Mouse (Mus musculus): ENCODE data around the gene Nr1i2. TPM values are rescaled to one million over a fixed set of nuclear protein-coding genes. Genes with fewer than 3 reads are reported as not detected.
"Not testable (repeated sequence)": the region's sequence is repeated elsewhere in the genome, so short reads cannot be mapped to it uniquely, and the experiment has no call there.

Gene Nr1i2
- polyA plus RNA-seq, 1 experiment: 0.22 TPM

DNA sequence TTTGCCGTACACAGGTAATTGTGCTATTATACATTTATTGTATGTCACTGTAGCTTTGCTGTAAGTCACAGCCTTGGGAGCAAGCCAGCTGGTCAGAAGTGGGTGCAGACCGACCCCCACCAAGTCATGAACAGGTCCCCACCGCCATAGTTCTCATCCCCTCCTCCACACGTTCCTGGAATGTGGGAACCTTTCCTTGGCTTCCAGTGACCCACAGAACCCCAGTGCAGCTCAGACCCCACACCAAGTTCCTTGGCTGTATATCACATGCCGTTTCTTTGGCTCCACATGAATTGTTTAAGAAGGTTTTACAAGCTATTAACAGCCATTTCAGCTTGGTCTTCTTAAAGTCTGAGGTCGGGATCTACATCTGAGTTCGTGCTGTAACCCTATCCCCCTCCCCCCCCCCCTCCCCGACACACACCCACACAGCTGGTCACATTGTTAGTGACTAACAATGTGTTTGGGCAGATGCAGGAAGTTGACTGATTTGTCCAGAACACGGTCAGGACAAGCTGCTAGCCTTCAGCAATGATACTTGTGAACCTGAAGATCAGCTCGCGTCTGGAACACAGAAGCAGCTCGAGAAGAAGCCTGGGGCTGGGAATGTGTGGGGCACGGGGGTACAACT, 46.2 kb downstream of the Nr1i2 start:
- TF ChIP-seq POLR2A (IDR thresholded peaks at IDR 0.05; ENCODE audit: control insufficient read depth, low read depth, low read length): no peak
- TF ChIP-seq CTCF (IDR thresholded peaks at IDR 0.05; ENCODE audit: control insufficient read depth, insufficient read depth, insufficient replicate concordance, low read depth, low read length): no peak
- Histone ChIP-seq H3K27me3 (ENCODE audit: control insufficient read depth, insufficient read depth, low read length) (no peaks in the 10 kb centered on the region), H3K36me3 (ENCODE audit: control insufficient read depth, insufficient read depth, low read length) (no peaks in the 10 kb centered on the region), H3K27ac (ENCODE audit: control insufficient read depth, insufficient read depth, low read depth, low read length) (no peak overlapping the region), H3K4me3 (ENCODE audit: control insufficient read depth, low read depth, low read length) (no peak overlapping the region), H3K4me1 (ENCODE audit: control insufficient read depth, insufficient read depth, low read length) (no peaks in the 10 kb centered on the region; the same call in 1 of the 2 replicates)

DNA sequence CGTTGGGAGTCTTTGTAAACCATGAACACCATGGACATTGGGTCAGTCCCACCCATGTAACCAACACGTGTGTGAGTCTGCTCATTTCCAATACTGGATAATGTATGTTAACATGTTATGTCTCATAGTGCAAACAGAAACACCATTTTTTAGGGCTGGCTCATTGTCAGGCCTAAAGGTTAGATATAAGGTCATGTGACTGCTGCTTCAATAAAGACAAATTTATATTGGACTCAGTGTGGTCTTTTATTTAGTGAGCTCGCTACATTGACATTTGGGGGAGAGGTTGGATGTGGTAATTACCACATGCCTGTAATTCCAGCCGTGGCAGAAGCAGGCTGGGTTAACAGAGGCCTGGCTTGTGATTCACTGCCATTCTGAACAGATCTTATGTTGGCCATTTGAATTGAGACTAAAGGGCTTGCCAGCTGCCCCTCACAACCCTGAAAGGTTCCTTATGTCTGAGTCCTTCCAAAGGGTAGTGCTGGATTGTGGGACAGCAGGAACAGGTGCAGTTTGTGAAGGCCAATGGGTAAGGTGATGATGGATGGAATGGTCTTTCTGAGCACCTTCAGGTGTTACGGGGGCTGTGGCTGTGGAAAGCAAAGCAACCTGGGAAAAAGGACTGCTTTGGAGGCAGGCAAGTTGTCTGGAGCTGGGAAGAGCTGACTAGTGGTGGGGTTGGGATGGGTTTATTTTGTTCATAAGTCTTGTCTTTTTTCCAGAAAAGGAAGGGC, 48.6 kb downstream of the Nr1i2 start:
- TF ChIP-seq POLR2A (IDR thresholded peaks at IDR 0.05; ENCODE audit: control insufficient read depth, low read depth, low read length) (no peak), CTCF (IDR thresholded peaks at IDR 0.05; ENCODE audit: control insufficient read depth, insufficient read depth, insufficient replicate concordance, low read depth, low read length) (no peak)
- no peak overlapping the region for H3K27ac ChIP-seq (ENCODE audit: control insufficient read depth, insufficient read depth, low read depth, low read length)
- no peaks in the 10 kb centered on the region for H3K36me3 ChIP-seq (ENCODE audit: control insufficient read depth, insufficient read depth, low read length)
- H3K27me3 ChIP-seq (ENCODE audit: control insufficient read depth, insufficient read depth, low read length): no peaks in the 10 kb centered on the region
- H3K4me1 ChIP-seq (ENCODE audit: control insufficient read depth, insufficient read depth, low read length): no peaks in the 10 kb centered on the region; the same call in 1 of the 2 replicates
- no peak overlapping the region for H3K4me3 ChIP-seq (ENCODE audit: control insufficient read depth, low read depth, low read length)

DNA sequence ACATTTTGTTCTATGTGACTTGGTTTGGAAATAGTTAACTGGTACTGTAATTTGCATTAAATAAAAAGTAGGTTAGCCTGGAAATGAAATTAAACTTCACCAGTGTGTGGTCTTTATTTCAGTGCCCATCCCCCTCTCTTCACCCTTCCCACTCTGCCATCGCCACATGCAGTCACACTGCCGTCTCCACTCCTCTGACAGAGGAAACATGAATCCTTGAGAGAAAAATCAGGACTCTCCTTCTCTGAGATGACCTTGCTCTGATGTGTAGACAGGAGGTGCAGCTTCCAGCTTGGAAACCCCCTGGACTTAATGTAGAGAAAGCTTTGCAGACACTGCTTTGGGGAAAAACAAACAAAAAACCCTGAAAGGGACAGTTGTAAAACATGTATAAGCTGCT, 49.2 kb downstream of the Nr1i2 start:
- no peak overlapping the region for H3K4me3 ChIP-seq (ENCODE audit: control insufficient read depth, low read depth, low read length)
- no peaks in the 10 kb centered on the region for H3K36me3 ChIP-seq (ENCODE audit: control insufficient read depth, insufficient read depth, low read length)
- H3K4me1 ChIP-seq (ENCODE audit: control insufficient read depth, insufficient read depth, low read length): no peaks in the 10 kb centered on the region; the same call in 1 of the 2 replicates
- no peaks in the 10 kb centered on the region for H3K27me3 ChIP-seq (ENCODE audit: control insufficient read depth, insufficient read depth, low read length)
- no peak for TF ChIP-seq CTCF (IDR thresholded peaks at IDR 0.05; ENCODE audit: control insufficient read depth, insufficient read depth, insufficient replicate concordance, low read depth, low read length)
- no peak for TF ChIP-seq POLR2A (IDR thresholded peaks at IDR 0.05; ENCODE audit: control insufficient read depth, low read depth, low read length)
- H3K27ac ChIP-seq (ENCODE audit: control insufficient read depth, insufficient read depth, low read depth, low read length): no peak overlapping the region

DNA sequence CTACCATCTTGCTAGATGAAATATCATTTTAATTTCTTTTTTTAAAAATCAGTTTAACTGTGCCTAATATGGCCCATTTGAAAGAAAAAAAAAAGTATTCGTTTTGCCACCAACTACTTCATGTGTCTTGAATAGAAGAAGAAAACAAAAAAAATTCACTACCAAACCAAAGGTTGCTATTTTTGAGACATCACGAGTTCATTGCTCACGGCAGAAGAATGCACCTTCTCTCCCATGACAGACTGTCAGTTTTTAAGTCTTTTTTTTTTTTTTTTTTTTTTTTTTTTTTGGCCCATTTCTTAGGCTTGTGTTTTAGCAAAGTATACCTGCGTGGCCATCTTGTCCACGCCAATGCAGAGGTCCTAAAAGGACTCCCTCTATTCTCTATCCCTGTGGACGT, 50.5 kb downstream of the Nr1i2 start:
- TF ChIP-seq CTCF (IDR thresholded peaks at IDR 0.05; ENCODE audit: control insufficient read depth, insufficient read depth, insufficient replicate concordance, low read depth, low read length) (no peak), POLR2A (IDR thresholded peaks at IDR 0.05; ENCODE audit: control insufficient read depth, low read depth, low read length) (no peak)

DNA sequence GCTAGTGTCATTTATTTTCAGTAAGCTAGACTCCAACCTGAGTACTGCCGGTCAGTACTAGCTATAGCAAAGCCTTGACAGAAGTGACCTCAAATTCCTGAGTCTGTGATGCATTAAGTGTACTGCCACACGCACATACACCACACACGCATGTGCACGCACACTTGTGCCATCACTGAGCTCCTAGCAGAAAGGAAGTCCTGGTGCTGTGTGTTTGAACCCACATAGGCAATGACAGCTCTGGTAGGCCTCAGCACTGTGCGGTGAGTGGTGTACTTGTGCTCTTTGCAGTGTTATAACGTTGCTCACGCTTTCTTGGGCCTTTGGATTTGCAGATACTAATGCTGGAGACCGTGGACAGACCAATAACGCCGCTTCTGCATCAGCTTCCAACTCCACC, 54.5 kb downstream of the Nr1i2 start:
- Histone ChIP-seq H3K4me1 (ENCODE audit: control insufficient read depth, insufficient read depth, low read length) (no peaks in the 10 kb centered on the region), H3K36me3 (ENCODE audit: control insufficient read depth, insufficient read depth, low read length) (no peaks in the 10 kb centered on the region), H3K27ac (ENCODE audit: control insufficient read depth, insufficient read depth, low read depth, low read length) (no peak overlapping the region), H3K27me3 (ENCODE audit: control insufficient read depth, insufficient read depth, low read length) (no peaks in the 10 kb centered on the region), H3K4me3 (ENCODE audit: control insufficient read depth, low read depth, low read length) (no peak overlapping the region)
- TF ChIP-seq CTCF (IDR thresholded peaks at IDR 0.05; ENCODE audit: control insufficient read depth, insufficient read depth, insufficient replicate concordance, low read depth, low read length): no peak

More for the DNA sequence above, 50.5 kb downstream of the Nr1i2 start:
- Histone ChIP-seq H3K36me3 (ENCODE audit: control insufficient read depth, insufficient read depth, low read length) (no peaks in the 10 kb centered on the region), H3K4me1 (ENCODE audit: control insufficient read depth, insufficient read depth, low read length) (no peaks in the 10 kb centered on the region; the same call in 1 of the 2 replicates), H3K27me3 (ENCODE audit: control insufficient read depth, insufficient read depth, low read length) (no peaks in the 10 kb centered on the region), H3K27ac (ENCODE audit: control insufficient read depth, insufficient read depth, low read depth, low read length) (no peak overlapping the region), H3K4me3 (ENCODE audit: control insufficient read depth, low read depth, low read length) (no peak overlapping the region)

- Histone ChIP-seq H3K27me3 (ENCODE audit: control insufficient read depth, insufficient read depth, low read length) (no peaks in the 10 kb centered on the region), H3K36me3 (ENCODE audit: control insufficient read depth, insufficient read depth, low read length) (no peaks in the 10 kb centered on the region), H3K4me1 (ENCODE audit: control insufficient read depth, insufficient read depth, low read length) (no peaks in the 10 kb centered on the region), H3K27ac (ENCODE audit: control insufficient read depth, insufficient read depth, low read depth, low read length) (no peak overlapping the region), H3K4me3 (ENCODE audit: control insufficient read depth, low read depth, low read length) (no peak overlapping the region)
- TF ChIP-seq POLR2A (IDR thresholded peaks at IDR 0.05; ENCODE audit: control insufficient read depth, low read depth, low read length): no peak
- TF ChIP-seq CTCF (IDR thresholded peaks at IDR 0.05; ENCODE audit: control insufficient read depth, insufficient read depth, insufficient replicate concordance, low read depth, low read length): 0 out of 2 replicates have a peak, but pooled peaks have one; percentile 6
Measured at GRCm38 (mm10) chr16:38239729-38240128, 54.9 kb downstream of the Nr1i2 start.

DNA sequence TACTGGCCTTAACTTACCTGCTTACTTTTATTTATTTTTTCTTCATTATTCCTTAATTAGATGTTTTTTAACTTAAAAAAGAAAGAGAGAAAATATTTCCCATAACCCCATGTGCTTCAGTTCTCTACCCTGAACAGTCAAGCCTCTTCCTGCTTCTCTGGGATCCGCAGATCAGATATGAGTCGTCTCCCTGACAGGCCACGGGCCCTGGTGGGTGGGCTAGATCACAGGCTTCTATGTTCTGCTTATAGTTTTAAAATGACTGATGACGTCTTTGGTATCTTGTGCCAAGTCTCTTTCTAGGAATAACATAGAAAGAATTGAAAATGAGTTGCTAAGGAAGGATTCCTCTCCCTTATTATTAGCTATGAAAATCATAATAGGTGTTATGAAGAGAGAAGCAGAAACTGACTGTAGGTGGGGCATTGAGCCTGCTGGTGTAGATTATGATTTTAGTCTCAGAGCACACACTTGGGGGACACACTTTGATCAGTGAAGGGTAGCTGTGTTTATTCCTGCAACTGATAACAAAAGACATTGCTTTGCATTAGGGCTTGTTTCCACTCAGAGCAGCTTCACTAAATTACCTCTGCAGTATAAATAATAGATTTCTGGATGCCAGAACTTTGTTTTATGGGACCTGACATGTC, 57.6 kb downstream of the Nr1i2 start:
- TF ChIP-seq POLR2A (IDR thresholded peaks at IDR 0.05; ENCODE audit: control insufficient read depth, low read depth, low read length): no peak
- TF ChIP-seq CTCF (IDR thresholded peaks at IDR 0.05; ENCODE audit: control insufficient read depth, insufficient read depth, insufficient replicate concordance, low read depth, low read length): no peak
- Histone ChIP-seq H3K36me3 (ENCODE audit: control insufficient read depth, insufficient read depth, low read length) (no peaks in the 10 kb centered on the region), H3K27ac (ENCODE audit: control insufficient read depth, insufficient read depth, low read depth, low read length) (no peak overlapping the region), H3K4me1 (ENCODE audit: control insufficient read depth, insufficient read depth, low read length) (no peaks in the 10 kb centered on the region), H3K27me3 (ENCODE audit: control insufficient read depth, insufficient read depth, low read length) (no peaks in the 10 kb centered on the region), H3K4me3 (ENCODE audit: control insufficient read depth, low read depth, low read length) (no peak overlapping the region)

GRCm38 (mm10) chr16:38222491-38222890, 72.1 kb downstream of the Nr1i2 start:
- H3K4me1 ChIP-seq (ENCODE audit: control insufficient read depth, insufficient read depth, low read length); H3K36me3 ChIP-seq (ENCODE audit: control insufficient read depth, insufficient read depth, low read length): not testable (repeated sequence)

More at GRCm38 (mm10) chr16:38222491-38222890, 72.1 kb downstream of the Nr1i2 start:
- H3K27me3 ChIP-seq (ENCODE audit: control insufficient read depth, insufficient read depth, low read length); H3K4me3 ChIP-seq (ENCODE audit: control insufficient read depth, low read depth, low read length); H3K27ac ChIP-seq (ENCODE audit: control insufficient read depth, insufficient read depth, low read depth, low read length): not testable (repeated sequence)

Data from testis, adult 2 months (tissue).